Mouse (Mus musculus) cortical plate, adult 2 months (tissue): Measurements from ENCODE around the gene Elovl1.

ENCODE experiments used
- CTCF ChIP-seq: fragments of 200-500 bp; IDR thresholded peaks from 2 replicates; pipeline ENCODE4 v1.5.1; 2011; ENCODE audit warnings: mild to moderate bottlenecking, control low read depth, low read length; ENCODE audit not compliant: insufficient read depth; ENCODE audit errors: extremely low read depth
- POLR2A ChIP-seq: fragments of 200-500 bp; IDR thresholded peaks from 2 replicates; pipeline ENCODE4 v1.6.1; 2011; ENCODE audit warnings: mild to moderate bottlenecking, low read length, control low read depth; ENCODE audit not compliant: insufficient read depth; ENCODE audit errors: extremely low read depth

DNA sequence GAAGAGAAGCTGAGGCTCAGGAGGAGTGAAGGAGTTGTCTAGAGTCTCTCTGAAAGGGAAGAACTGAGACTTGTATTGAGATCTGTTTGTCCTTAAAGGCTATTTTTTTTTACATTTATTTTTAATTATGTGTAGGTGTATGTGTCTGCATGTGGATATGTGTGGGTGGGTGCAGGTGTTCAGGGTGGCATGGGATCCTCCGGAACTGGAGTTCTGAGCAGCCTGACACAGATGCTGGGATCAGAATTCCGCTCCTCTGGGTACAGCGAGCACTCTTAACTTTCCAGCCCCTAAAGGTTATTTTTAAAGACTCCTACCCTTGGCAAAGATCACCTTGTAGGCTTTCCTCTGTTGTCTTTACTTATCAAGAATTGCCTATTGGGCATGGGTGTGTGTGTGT lies 37.1 kb downstream of the Elovl1 start:
- no peak for TF ChIP-seq POLR2A
- no peak for TF ChIP-seq CTCF
